Mouse (Mus musculus) C2C12 (cell line): ENCODE data around the gene Cyp3a13. TPM values are rescaled to one million over a fixed set of nuclear protein-coding genes. Genes with fewer than 3 reads are reported as not detected.
"Not testable (repeated sequence)": the region's sequence is repeated elsewhere in the genome, so short reads cannot be mapped to it uniquely, and the experiment has no call there.

ENCODE experiments used
- H3K27me3 ChIP-seq: one replicate; pipeline ENCODE4 v1.6.1; 2011; ENCODE audit not compliant: control insufficient read depth, insufficient read depth, insufficient read length
- H3K36me3 ChIP-seq: one replicate; pipeline ENCODE4 v1.6.1; 2011; ENCODE audit not compliant: control insufficient read depth, insufficient read depth
- H3K4me3 ChIP-seq: one replicate; pipeline ENCODE4 v1.5.1; 2011; ENCODE audit warnings: mild to moderate bottlenecking, control low read depth; ENCODE audit not compliant: poor library complexity, insufficient read depth, severe bottlenecking
- H3K79me2 ChIP-seq: one replicate; pipeline ENCODE4 v1.6.1; 2011; ENCODE audit not compliant: control insufficient read depth, insufficient read depth
- H3K79me3 ChIP-seq: one replicate; pipeline ENCODE4 v1.6.1; 2011; ENCODE audit warnings: low read depth, control low read depth
- H3ac ChIP-seq: one replicate; pipeline ENCODE3; 2011; ENCODE audit warnings: low read depth; ENCODE audit not compliant: control insufficient read depth, insufficient read length
- polyA plus RNA-seq: library from polyadenylated mRNA; unstranded; fragments of >200 nt; fragmentation: generic; extraction: Trizol; gene quantifications from one replicate; pipeline ENCODE4 v1.2.1, GENCODE M21; 2012; ENCODE audit warnings: missing spikeins

Cyp3a13 gene
- polyA plus RNA-seq, 1 experiment, result not detected

DNA sequence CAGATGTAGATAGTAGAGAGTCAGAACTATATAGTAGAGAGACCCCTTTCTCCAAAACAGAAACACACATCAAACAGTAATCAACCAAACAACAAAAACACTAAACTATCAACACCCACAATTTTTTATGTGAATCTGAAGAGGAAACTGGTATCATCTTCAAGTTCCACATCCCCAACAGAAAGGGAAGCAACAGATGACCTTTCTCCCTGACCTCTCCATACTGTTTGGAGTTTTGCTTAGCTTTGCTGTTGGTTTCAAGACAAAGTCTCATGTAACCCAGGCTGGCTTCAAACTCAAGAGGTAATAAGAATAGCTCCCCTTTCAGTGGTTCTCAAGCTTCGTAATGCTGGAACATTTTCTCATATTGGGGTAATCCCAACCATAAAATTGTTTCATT is 57.4 kb downstream of the Cyp3a13 start:
- H3K4me3 ChIP-seq, H3ac ChIP-seq, H3K36me3 ChIP-seq, H3K79me2 ChIP-seq, H3K79me3 ChIP-seq, H3K27me3 ChIP-seq: not testable (repeated sequence)

DNA sequence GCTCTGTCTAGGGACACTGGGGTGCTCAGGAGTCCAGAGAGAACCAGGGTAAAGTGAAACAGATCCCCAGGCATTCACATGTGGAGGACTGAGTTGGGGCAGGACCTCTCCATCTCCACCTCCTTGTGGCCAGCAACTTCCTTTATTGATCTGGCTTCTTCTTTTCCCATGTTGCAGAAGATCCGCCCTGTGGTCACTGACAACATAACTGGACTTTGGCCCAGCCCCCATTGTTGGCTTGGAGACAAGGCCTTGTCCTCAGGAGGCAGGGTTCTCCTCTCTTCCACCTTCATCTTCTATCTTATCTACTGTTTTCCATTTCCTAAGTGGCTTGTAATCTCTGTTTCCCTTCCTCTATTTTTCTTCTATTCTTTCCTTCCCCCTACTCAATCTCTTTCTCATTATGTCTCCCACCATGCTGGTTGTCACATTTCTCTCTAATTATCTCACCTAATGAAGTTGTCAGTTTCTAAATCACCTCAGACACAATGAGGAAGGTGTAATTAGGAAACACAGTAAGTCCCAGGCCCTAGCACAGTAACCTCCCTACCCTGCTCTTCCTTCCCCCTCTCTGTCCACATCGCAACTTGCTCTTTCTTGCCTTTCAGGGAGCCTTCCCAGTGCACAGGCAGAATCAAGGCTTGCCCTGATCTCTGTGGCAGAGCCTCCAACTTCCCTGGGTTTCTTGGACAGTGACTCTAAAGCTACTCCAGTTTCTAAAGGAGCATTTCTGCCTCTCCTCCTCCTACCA is 63.3 kb downstream of the Cyp3a13 start, which contains the start of gene Pilrb1:
TSS of gene Pilrb1 (minus strand) at position 147 of the 751 bp plus-strand sequence.
- H3K27me3 ChIP-seq, H3K79me2 ChIP-seq, H3K79me3 ChIP-seq, H3K4me3 ChIP-seq, H3K36me3 ChIP-seq, H3ac ChIP-seq: not testable (repeated sequence)

DNA sequence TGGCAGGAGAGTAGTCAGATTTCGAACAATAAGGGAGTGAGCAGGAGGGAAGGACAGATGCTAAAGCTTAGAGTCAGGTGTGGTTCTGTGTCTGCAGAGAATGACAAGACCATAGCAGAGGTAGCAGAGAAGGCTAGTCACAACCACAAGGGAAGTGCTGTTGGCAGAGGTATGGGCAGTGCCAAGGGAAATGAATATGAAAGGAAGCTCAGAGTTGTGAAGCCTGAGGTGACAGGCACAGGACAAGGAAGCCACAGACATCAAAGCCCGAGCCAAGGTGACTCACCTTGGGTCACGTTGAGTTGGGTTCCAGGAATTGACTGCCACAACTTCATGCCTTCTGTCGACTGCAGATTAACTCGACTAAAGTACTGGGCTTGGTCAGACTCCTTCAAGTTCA is 64.5 kb downstream of the Cyp3a13 start:
- H3K36me3 ChIP-seq, H3ac ChIP-seq, H3K27me3 ChIP-seq, H3K79me3 ChIP-seq, H3K4me3 ChIP-seq, H3K79me2 ChIP-seq: not testable (repeated sequence)

DNA sequence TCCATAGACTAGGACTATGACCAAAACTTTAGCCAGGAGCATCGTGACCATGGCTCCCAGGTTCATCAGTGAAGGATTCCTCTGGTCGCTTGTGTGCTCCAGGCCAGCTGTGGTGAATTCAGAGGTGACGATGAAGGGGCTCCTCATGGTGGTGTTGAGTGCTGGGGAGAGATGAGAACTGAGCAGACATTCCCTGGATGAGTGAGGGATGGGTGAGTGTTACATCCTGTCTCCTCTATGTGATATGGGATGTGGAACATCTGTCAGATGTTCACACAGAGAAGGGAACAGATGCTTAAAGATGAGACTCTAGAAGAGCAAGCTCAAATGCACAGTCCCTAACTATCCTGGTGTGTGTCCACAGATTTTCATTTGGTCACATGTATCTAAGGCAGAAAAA is 66.5 kb downstream of the Cyp3a13 start:
- H3K79me3 ChIP-seq, H3ac ChIP-seq, H3K36me3 ChIP-seq, H3K79me2 ChIP-seq, H3K27me3 ChIP-seq, H3K4me3 ChIP-seq: not testable (repeated sequence)

DNA sequence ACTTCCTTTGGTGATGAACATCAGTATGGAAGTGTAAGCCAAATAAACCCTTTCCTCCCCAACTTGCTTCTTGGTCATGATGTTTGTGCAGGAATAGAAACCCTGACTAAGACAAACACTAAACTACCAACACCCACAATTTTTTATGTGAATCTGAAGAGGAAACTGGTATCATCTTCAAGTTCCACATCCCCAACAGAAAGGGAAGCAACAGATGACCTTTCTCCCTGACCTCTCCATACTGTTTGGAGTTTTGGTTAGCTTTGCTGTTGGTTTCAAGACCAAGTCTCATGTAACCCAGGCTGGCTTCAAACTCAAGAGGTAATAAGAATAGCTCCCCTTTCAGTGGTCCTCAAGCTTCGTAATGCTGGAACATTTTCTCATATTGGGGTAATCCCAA is 71.1 kb downstream of the Cyp3a13 start:
- H3ac ChIP-seq, H3K36me3 ChIP-seq, H3K79me3 ChIP-seq: not testable (repeated sequence)

More for the DNA sequence above, 71.1 kb downstream of the Cyp3a13 start:
- not testable (repeated sequence) for H3K4me3 ChIP-seq, H3K79me2 ChIP-seq, H3K27me3 ChIP-seq

Other genes with a start within 250 kb of the Cyp3a13 start
- 15.6 TPM for gene Agfg2, start 236.9 kb downstream of the Cyp3a13 start, polyA plus RNA-seq
- 3.6 TPM for gene Nyap1, start 180.0 kb downstream of the Cyp3a13 start, polyA plus RNA-seq
- 32.4 TPM for gene Tsc22d4, start 175.9 kb downstream of the Cyp3a13 start, polyA plus RNA-seq
- 42.7 TPM for gene Ppp1r35, start 142.8 kb downstream of the Cyp3a13 start, polyA plus RNA-seq
- 44.6 TPM for gene Mepce, start 134.0 kb downstream of the Cyp3a13 start, polyA plus RNA-seq
- 0.73 TPM for gene Zcwpw1, start 133.8 kb downstream of the Cyp3a13 start, polyA plus RNA-seq
- gene Pilra, start 85.3 kb downstream of the Cyp3a13 start, polyA plus RNA-seq, result 0.06 TPM
- not detected for gene Pilrb1, start 63.5 kb downstream of the Cyp3a13 start, polyA plus RNA-seq
- not detected for gene Pilrb2, start 49.8 kb downstream of the Cyp3a13 start, polyA plus RNA-seq
- not detected for gene Gjc3, start 41.5 kb upstream of the Cyp3a13 start, polyA plus RNA-seq
- gene Azgp1, start 59.9 kb upstream of the Cyp3a13 start, polyA plus RNA-seq, result not detected
- gene Smok3a, start 99.6 kb upstream of the Cyp3a13 start, polyA plus RNA-seq, result not detected
- not detected for gene Smok3b, start 99.8 kb upstream of the Cyp3a13 start, polyA plus RNA-seq
- gene Smok3c, start 131.6 kb upstream of the Cyp3a13 start, polyA plus RNA-seq, result not detected
- 3.7 TPM for gene Zkscan1, start 163.5 kb upstream of the Cyp3a13 start, polyA plus RNA-seq
- gene Zscan21, start 195.3 kb upstream of the Cyp3a13 start, polyA plus RNA-seq, result 8.5 TPM
- 1.9 TPM for gene Zfp113, start 234.1 kb upstream of the Cyp3a13 start, polyA plus RNA-seq
- gene Cops6, start 239.5 kb upstream of the Cyp3a13 start, polyA plus RNA-seq, result 182 TPM